Mouse (Mus musculus) intestine, embryonic 16.5 days (tissue): Measurements from ENCODE around the gene Pithd1. TPM values are rescaled to one million over a fixed set of nuclear protein-coding genes. Genes with fewer than 3 reads are reported as not detected.
"Not testable (repeated sequence)": the region's sequence is repeated elsewhere in the genome, so short reads cannot be mapped to it uniquely, and the experiment has no call there.

ENCODE experiments used
- ATAC-seq: fragments of 200-750 bp; cut with Nextera tagmentation; 2 replicates; pipeline ENCODE4 v1.8.0; 2017; ENCODE audit warnings: moderate TSS enrichment, moderate library complexity
- H3K27ac ChIP-seq: fragments of 300-500 bp; sonication (generic); 2 replicates; pipeline ENCODE4 v1.5.1; 2014; ENCODE audit warnings: mild to moderate bottlenecking, low read length
- H3K27me3 ChIP-seq: fragments of 300-500 bp; sonication (generic); replicated peaks from 2 replicates; pipeline ENCODE4 v1.6.1; 2014; ENCODE audit warnings: low read length, control low read depth, mixed read lengths; ENCODE audit not compliant: control insufficient read depth, insufficient read depth
- H3K36me3 ChIP-seq: fragments of 300-500 bp; sonication (generic); 2 replicates; pipeline ENCODE4 v1.6.1; 2014; ENCODE audit warnings: low read length, control low read depth; ENCODE audit not compliant: control insufficient read depth, insufficient read depth
- H3K4me1 ChIP-seq: fragments of 300-500 bp; sonication (generic); 2 replicates; pipeline ENCODE4 v1.6.1; 2014; ENCODE audit warnings: low read length, control low read depth, mixed read lengths; ENCODE audit not compliant: control insufficient read depth, insufficient read depth
- H3K4me2 ChIP-seq: fragments of 300-500 bp; sonication (generic); 2 replicates; pipeline ENCODE4 v1.6.1; 2014; ENCODE audit warnings: low read depth, low read length, control low read depth
- H3K4me3 ChIP-seq: fragments of 300-500 bp; sonication (generic); 2 replicates; pipeline ENCODE4 v1.5.1; 2014; ENCODE audit warnings: mild to moderate bottlenecking, low read length
- H3K9ac ChIP-seq: fragments of 300-500 bp; sonication (generic); 2 replicates; pipeline ENCODE4 v1.6.1; 2014; ENCODE audit warnings: low read depth, low read length
- H3K9me3 ChIP-seq: fragments of 300-500 bp; sonication (generic); 2 replicates; pipeline ENCODE4 v1.6.1; 2016; ENCODE audit warnings: low read length, control low read depth; ENCODE audit not compliant: control insufficient read depth
- WGBS: fragments of 180-500 bp; shearing (Covaris S2); extraction: QIAGEN DNeasy Blood & Tissue Kit; methylation state at CpG from one replicate; pipeline ENCODE4 v1.1.7; 2014; 5-methylcytosine and 5-hydroxymethylcytosine counted together
- polyA plus RNA-seq: library from polyadenylated mRNA; unstranded; fragments of >200 nt; fragmentation: Nextera tagmentation; extraction: Ambion mirVana; gene quantifications from 2 replicates; pipeline ENCODE4 v1.2.1, GENCODE M21; 2015

The Pithd1 gene
- polyA plus RNA-seq, 1 experiment from 2014 or later: 47.2 TPM

DNA sequence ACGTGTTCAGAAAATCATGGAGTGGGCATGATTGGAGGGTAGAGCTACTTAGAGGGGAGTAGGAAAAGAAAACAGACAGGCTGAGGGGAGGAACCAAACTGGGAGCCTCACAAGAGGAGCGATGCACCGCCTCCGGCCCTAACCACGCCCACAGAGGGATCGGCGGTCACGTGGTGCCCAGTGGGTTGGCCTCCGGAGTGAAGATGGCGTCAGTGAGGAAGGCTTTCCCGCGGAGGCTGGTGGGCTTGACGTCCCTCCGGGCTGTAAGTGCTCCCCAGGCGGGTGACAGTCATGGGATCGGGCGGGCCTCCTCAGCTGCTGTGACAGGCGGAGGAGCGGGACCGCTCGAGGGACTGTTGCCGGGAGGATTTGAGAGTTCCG is 40.8 kb downstream of the Pithd1 start, which contains the start of gene Hmgcl:
TSS of gene Hmgcl (plus strand) at position 171 of the 381 bp plus-strand sequence.
- 0% methylated on average over 23 of the region's 23 CpGs for WGBS
- peak within 1 kb of the TSS; percentile 84 for H3K4me3 ChIP-seq
- H3K4me1 ChIP-seq: peaks cover 14% of the 10 kb centered on the region
- H3K9me3 ChIP-seq: no peaks in the 10 kb centered on the region
- H3K4me2 ChIP-seq: peak within 1 kb of the TSS; percentile 78
- ATAC-seq: peak; percentile 92
- H3K27me3 ChIP-seq: no peaks in the 10 kb centered on the region
- peak within 1 kb of the TSS; percentile 78 for H3K27ac ChIP-seq
- peak within 1 kb of the TSS; percentile 85 for H3K9ac ChIP-seq
- peaks cover 3% of the 10 kb centered on the region; the same call in 1 of the 2 replicates for H3K36me3 ChIP-seq

DNA sequence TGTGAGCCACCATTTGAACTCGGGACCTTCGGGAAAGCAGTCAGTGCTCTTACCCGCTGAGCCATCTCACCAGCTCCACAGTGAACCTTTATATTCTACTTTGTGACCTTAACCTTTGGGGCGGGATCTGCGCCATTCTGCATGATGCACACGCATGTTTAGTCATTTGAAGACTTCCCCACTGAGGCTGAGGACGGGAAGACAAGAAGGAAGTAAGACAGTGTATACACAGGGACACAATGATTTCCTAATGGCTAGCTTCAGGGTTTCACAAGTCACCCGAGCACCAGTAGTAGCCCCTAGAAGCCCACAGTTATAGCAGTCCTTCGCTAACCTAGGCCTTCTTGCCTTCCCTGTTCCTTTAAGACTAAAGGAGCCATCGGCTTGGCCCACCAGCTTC is 41.4 kb downstream of the Pithd1 start:
- H3K27ac ChIP-seq: peak overlapping the region; percentile 78
- peaks cover 14% of the 10 kb centered on the region for H3K4me1 ChIP-seq
- no peaks in the 10 kb centered on the region for H3K9me3 ChIP-seq
- no peaks in the 10 kb centered on the region for H3K27me3 ChIP-seq
- H3K9ac ChIP-seq: peak overlapping the region; percentile 85
- peak overlapping the region; percentile 78 for H3K4me2 ChIP-seq
- H3K4me3 ChIP-seq: peak overlapping the region; percentile 84
- 70% methylated on average over 10 of the region's 10 CpGs for WGBS
- ATAC-seq: peak; percentile 34; the same call in 1 of the 2 replicates
- H3K36me3 ChIP-seq: no peaks in the 10 kb centered on the region

DNA sequence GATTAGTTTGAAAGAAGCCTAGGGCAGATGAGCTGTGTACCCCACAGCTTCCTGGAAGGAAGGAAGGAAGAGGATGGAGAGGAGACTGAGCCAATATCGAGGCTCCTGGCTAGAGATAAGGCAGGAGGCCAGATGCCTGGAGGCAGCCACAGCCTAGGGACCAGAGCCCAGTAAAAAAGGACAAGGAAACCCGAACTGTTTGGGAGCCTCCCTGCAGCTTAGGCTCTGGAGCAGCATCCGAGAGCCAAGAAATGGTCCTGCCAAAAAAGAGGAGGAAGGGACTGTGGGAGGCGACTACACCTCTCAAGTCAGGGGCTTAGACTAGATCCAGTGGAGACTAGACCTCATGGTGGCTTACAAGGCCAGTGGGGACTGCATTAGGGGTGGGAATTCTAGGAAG is 43.7 kb downstream of the Pithd1 start:
- Histone ChIP-seq H3K4me3 (no peak overlapping the region), H3K9ac (no peak overlapping the region), H3K4me1 (peaks cover 7% of the 10 kb centered on the region), H3K4me2 (no peak overlapping the region), H3K36me3 (0 out of 2 replicates have a peak, but pooled peaks cover 10% of the 10 kb centered on the region), H3K9me3 (no peaks in the 10 kb centered on the region), H3K27me3 (no peaks in the 10 kb centered on the region), H3K27ac (no peak overlapping the region)
- no peak for ATAC-seq
- WGBS: 66% methylated on average over 4 of the region's 4 CpGs

DNA sequence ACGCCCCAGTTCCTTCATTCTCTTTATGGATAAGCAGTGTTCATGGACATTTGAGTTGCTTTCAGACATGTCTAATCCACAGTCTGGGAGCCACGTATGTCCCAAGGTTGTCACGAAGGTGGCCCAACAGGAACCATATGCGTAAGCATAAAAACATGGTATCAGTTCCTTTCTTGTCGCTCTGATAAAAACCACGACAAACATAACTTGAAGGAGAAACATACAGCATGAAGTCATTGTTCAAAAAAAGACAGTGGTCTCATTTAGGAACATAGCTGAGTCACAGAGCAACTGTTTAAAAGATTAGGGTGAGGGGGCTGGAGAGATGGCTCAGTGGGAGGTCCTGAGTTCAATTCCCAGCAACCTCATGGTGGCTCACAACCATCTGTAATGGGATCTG is 44.9 kb downstream of the Pithd1 start:
- WGBS: 75% methylated on average over 6 of the region's 6 CpGs
- Histone ChIP-seq H3K27me3 (no peaks in the 10 kb centered on the region), H3K9me3 (no peaks in the 10 kb centered on the region), H3K4me1 (peaks cover 3% of the 10 kb centered on the region; the same call in 1 of the 2 replicates), H3K27ac (no peak overlapping the region), H3K36me3 (0 out of 2 replicates have a peak, but pooled peaks cover 10% of the 10 kb centered on the region), H3K4me2 (no peak overlapping the region), H3K4me3 (no peak overlapping the region), H3K9ac (no peak overlapping the region)
- no peak for ATAC-seq

DNA sequence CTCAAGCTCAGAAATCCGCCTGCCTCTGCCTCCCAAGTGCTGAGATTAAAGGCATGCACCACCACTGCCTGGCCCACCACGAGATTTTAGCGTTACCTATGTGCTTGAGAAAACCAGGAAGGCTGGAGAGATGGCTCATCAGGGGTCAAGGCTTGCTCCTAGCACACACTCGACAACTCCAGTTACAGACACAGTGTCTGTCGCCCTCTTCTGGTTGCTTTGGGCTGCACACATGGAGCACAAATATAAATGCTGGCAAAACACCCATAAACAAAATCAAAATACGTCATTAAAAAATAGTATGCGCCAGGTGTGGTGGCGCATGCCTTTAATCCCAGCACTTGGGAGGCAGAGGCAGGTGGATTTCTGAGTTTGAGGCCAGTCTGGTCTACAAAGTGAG is 46.0 kb downstream of the Pithd1 start:
- ATAC-seq, H3K4me1 ChIP-seq, H3K9ac ChIP-seq, H3K27me3 ChIP-seq, H3K4me2 ChIP-seq, H3K27ac ChIP-seq, H3K4me3 ChIP-seq, H3K9me3 ChIP-seq: not testable (repeated sequence)
- WGBS: 84% methylated on average over 8 of the region's 8 CpGs
- 0 out of 2 replicates have a peak, but pooled peaks cover 10% of the 10 kb centered on the region for H3K36me3 ChIP-seq

DNA sequence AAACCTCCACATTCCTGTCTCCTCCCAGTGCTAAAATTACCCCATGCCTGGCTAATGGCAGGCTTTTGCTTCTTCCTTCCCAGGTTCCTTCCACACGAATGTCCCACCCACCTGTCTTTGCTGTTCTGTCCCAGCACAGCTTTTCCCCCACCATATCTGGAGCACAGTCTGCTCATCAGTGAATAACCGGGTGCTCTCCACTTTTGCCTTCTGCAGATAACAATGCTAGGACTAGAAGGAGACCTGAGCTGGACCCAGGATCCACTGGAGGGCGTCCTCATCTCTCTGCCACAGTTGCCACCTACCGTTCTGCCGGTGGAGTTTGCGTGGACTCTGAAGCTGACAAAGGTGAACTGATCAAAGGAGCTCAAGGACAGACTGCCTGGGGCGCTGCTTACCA is 48.2 kb downstream of the Pithd1 start:
- H3K27ac ChIP-seq: no peak overlapping the region
- no peak overlapping the region for H3K4me2 ChIP-seq
- no peak overlapping the region for H3K4me3 ChIP-seq
- H3K36me3 ChIP-seq: peaks cover 13% of the 10 kb centered on the region; the same call in 1 of the 2 replicates
- H3K9me3 ChIP-seq: no peaks in the 10 kb centered on the region
- H3K27me3 ChIP-seq: no peaks in the 10 kb centered on the region
- no peak for ATAC-seq
- WGBS: 77% methylated on average over 7 of the region's 7 CpGs
- no peak overlapping the region for H3K9ac ChIP-seq
- H3K4me1 ChIP-seq: no peaks in the 10 kb centered on the region

DNA sequence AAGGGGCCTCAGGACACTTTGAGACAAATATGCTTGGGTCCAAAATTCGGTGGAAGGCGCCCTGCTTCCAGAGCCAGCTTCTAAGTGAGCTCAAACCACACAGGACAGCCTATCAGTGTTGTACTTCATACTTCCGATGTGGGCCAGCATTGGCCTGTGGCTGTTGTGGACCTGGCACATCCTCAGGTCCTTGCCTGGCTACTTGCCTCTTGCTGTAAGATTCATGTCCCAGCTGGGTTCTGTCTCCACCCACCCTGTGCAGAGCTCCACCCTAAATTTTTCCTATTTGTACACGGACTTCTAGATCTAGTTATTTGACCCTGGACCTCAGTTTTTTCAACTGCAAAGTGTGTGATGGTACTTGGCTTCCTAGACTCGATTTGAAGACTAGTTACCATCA is 51.6 kb downstream of the Pithd1 start:
- ATAC-seq: no peak
- no peaks in the 10 kb centered on the region for H3K27me3 ChIP-seq
- WGBS: 71% methylated on average over 5 of the region's 5 CpGs
- H3K9me3 ChIP-seq: no peaks in the 10 kb centered on the region
- no peak overlapping the region for H3K9ac ChIP-seq
- no peak overlapping the region for H3K4me3 ChIP-seq
- no peak overlapping the region for H3K4me2 ChIP-seq
- no peak overlapping the region for H3K27ac ChIP-seq
- peaks cover 18% of the 10 kb centered on the region; the same call in 1 of the 2 replicates for H3K36me3 ChIP-seq
- no peaks in the 10 kb centered on the region for H3K4me1 ChIP-seq

DNA sequence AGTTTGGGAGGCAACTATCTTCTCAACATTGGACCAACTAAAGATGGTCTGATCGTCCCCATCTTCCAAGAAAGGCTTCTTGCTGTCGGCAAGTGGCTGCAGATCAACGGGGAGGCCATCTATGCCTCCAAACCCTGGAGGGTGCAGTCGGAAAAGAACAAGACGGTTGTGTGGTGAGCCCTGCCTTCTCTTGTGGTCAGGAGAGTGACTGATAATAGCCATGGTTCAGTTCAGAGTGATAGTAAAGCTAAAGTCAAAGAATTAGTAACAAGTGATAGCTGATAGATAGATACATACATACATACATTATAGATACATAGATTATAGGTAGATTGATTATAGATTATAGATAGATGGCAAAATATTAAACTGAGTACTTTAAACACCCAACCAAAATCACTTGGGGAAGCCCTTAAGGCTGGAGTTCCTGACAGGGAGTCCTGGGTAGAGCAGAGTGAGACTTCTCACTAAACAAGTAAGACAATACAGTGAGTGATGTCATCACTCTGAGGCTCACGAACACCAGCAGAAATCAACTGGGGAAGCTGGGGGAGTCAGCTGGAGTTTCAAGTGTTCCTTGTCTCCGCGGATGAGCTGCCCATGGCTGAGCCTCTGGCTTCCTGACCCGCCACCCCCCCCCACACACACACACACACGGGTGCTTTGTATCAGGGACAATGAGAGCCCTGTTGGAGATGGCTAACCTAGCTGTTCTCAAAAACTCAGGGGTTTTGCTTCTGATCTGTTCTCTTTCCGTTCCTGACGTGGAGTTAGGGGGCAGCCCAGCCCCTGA is 52.2 kb downstream of the Pithd1 start:
- H3K27ac ChIP-seq: no peak overlapping the region
- H3K4me2 ChIP-seq: no peak overlapping the region
- 0 out of 2 replicates have a peak, but pooled peaks have one; percentile 21 for ATAC-seq
- H3K36me3 ChIP-seq: peaks cover 18% of the 10 kb centered on the region; the same call in 1 of the 2 replicates
- H3K4me3 ChIP-seq: no peak overlapping the region
- WGBS: 68% methylated on average over 12 of the region's 12 CpGs
- H3K9ac ChIP-seq: no peak overlapping the region
- no peaks in the 10 kb centered on the region for H3K4me1 ChIP-seq
- no peaks in the 10 kb centered on the region for H3K27me3 ChIP-seq
- no peaks in the 10 kb centered on the region for H3K9me3 ChIP-seq

DNA sequence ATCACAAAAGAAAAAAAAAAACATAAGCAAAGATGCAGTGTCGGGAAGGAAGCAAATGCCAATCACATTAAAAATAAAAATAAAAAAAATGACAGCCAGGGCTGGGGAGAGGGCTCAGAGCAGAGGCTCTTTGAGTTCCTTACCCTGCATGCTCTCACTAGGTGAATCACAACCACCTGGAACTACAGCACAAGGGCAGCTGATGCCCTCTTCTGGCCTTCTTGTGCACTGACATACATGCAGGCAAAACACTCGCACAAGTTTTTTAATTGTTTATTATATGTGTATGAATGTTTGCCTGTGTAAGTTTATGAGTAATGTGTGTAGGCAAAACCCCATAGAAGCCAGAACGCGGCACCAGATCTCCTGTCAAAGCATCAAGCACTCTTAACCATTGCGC is 55.2 kb downstream of the Pithd1 start:
- 70% methylated on average over 5 of the region's 5 CpGs for WGBS
- Histone ChIP-seq H3K27me3 (no peaks in the 10 kb centered on the region), H3K27ac (no peak overlapping the region), H3K36me3 (peaks cover 8% of the 10 kb centered on the region; the same call in 1 of the 2 replicates), H3K4me3 (no peak overlapping the region), H3K9me3 (no peaks in the 10 kb centered on the region), H3K4me1 (peaks cover 2% of the 10 kb centered on the region; the same call in 1 of the 2 replicates), H3K4me2 (no peak overlapping the region), H3K9ac (no peak overlapping the region)
- ATAC-seq: no peak
